Mouse (Mus musculus) E14TG2a.4 (cell line): ENCODE results near the gene Gad1.

Experiments used
- CTCF ChIP-seq: conservative IDR thresholded peaks from 2 replicates; pipeline ENCODE4 v1.5.1; 2014; ENCODE audit warnings: low read length
- POU5F1 ChIP-seq: IDR thresholded peaks from 2 replicates; pipeline ENCODE4 v1.6.1; 2014; ENCODE audit warnings: low read length, borderline replicate concordance

DNA sequence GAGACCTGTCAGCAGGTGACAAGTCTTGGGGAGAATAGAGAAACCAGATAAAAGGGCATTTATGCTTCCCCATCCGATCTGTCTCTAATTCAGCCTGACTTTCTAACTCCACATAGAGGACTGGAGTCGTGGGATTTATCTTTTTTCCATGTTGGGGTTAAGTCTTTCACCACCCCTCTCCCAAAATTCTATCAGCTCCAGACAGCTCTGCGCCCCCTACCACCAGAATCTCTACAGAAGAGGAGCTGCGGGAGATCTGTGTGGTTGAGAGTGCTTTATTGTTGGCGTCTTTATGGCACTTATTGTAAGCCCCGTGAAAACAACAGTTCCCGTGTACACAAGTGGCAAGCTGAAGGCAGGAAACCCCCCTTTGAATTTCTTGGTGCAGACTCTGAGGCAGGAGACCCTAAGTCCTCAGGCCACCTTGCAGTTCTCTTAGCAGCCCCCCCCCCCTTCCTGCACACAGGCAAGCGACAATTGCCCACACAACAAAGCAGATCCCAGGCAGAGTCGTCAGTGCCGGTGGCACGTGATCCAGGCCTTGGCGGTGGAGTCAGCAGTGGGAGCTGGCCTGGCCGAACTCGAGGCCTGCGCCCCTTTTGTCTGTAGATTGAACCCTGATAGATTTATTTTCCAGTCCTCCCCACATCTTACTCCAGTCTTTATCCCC lies 11.9 kb downstream of the Gad1 start:
- no peak for TF ChIP-seq CTCF
- no peak for TF ChIP-seq POU5F1
